Mouse (Mus musculus): ENCODE measurements around the gene Olfr282. TPM values are rescaled to one million over a fixed set of nuclear protein-coding genes. Genes with fewer than 3 reads are reported as not detected.
A peak's percentile ranks its signal among the peaks of the same experiment; 100 is the strongest.

Olfr282 gene
- polyA plus RNA-seq, 1 experiment, result not detected

- 56% methylated on average over 5 of the region's 5 CpGs for WGBS
- no peaks in the 10 kb centered on the region for H3K27me3 ChIP-seq (ENCODE audit: control insufficient read depth, insufficient read depth, low read length)
- no peak for TF ChIP-seq POLR2A (IDR thresholded peaks at IDR 0.05; ENCODE audit: borderline replicate concordance, insufficient read depth, low read length)
- no peak for TF ChIP-seq CTCF (IDR thresholded peaks at IDR 0.05; ENCODE audit: borderline replicate concordance, insufficient read depth, low read depth, low read length)
- H3K4me3 ChIP-seq (replicated peaks; ENCODE audit: insufficient read depth, low read depth, low read length), result no peak overlapping the region
- no peak overlapping the region for H3K27ac ChIP-seq (ENCODE audit: insufficient read depth, low read length)
- H3K4me1 ChIP-seq (ENCODE audit: control insufficient read depth, insufficient read depth, low read length), result no peaks in the 10 kb centered on the region
- peak in 1 of 2 experiments; percentile 3 for DNase-seq
Observed at GRCm38 (mm10) chr15:98476281-98476680, 45.3 kb downstream of the Olfr282 start.

- Histone ChIP-seq H3K4me3 (replicated peaks; ENCODE audit: insufficient read depth, low read depth, low read length) (no peak overlapping the region), H3K4me1 (ENCODE audit: control insufficient read depth, insufficient read depth, low read length) (no peaks in the 10 kb centered on the region), H3K27me3 (ENCODE audit: control insufficient read depth, insufficient read depth, low read length) (no peaks in the 10 kb centered on the region), H3K27ac (ENCODE audit: insufficient read depth, low read length) (no peak overlapping the region)
- TF ChIP-seq CTCF (IDR thresholded peaks at IDR 0.05; ENCODE audit: borderline replicate concordance, insufficient read depth, low read depth, low read length) (no peak), POLR2A (IDR thresholded peaks at IDR 0.05; ENCODE audit: borderline replicate concordance, insufficient read depth, low read length) (no peak)
- 76% methylated on average over 7 of the region's 7 CpGs for WGBS
- DNase-seq, result no peak
Observed at GRCm38 (mm10) chr15:98479568-98480102, 48.6 kb downstream of the Olfr282 start.

GRCm38 (mm10) chr15:98482701-98483100 is 51.7 kb downstream of the Olfr282 start, which contains the start of gene Lalba:
Lalba (minus strand) TSS chr15:98482721.
- 17% methylated on average over 3 of the region's 3 CpGs for WGBS

GRCm38 (mm10) chr15:98483907-98484886 is 53.2 kb downstream of the Olfr282 start:
- no peak overlapping the region for H3K4me3 ChIP-seq (replicated peaks; ENCODE audit: insufficient read depth, low read depth, low read length)
- WGBS, result 73% methylated on average over 18 of the region's 18 CpGs
- no peaks in the 10 kb centered on the region for H3K4me1 ChIP-seq (ENCODE audit: control insufficient read depth, insufficient read depth, low read length)
- TF ChIP-seq CTCF (IDR thresholded peaks at IDR 0.05; ENCODE audit: borderline replicate concordance, insufficient read depth, low read depth, low read length) (no peak), POLR2A (IDR thresholded peaks at IDR 0.05; ENCODE audit: borderline replicate concordance, insufficient read depth, low read length) (no peak)
- H3K27me3 ChIP-seq (ENCODE audit: control insufficient read depth, insufficient read depth, low read length), result no peaks in the 10 kb centered on the region
- DNase-seq, result no peak
- no peak overlapping the region for H3K27ac ChIP-seq (ENCODE audit: insufficient read depth, low read length)

More at GRCm38 (mm10) chr15:98482701-98483100, 51.7 kb downstream of the Olfr282 start, which contains the start of gene Lalba:
- no peak within 1 kb of the TSS for H3K27ac ChIP-seq (ENCODE audit: insufficient read depth, low read length)
- TF ChIP-seq POLR2A (IDR thresholded peaks at IDR 0.05; ENCODE audit: borderline replicate concordance, insufficient read depth, low read length) (no peak), CTCF (IDR thresholded peaks at IDR 0.05; ENCODE audit: borderline replicate concordance, insufficient read depth, low read depth, low read length) (no peak)
- no peaks in the 10 kb centered on the region for H3K27me3 ChIP-seq (ENCODE audit: control insufficient read depth, insufficient read depth, low read length)
- H3K4me3 ChIP-seq (replicated peaks; ENCODE audit: insufficient read depth, low read depth, low read length), result no peak within 1 kb of the TSS
- no peak for DNase-seq
- no peaks in the 10 kb centered on the region for H3K4me1 ChIP-seq (ENCODE audit: control insufficient read depth, insufficient read depth, low read length)

GRCm38 (mm10) chr15:98486433-98487021 is 55.5 kb downstream of the Olfr282 start:
- 95% methylated on average over 8 of the region's 8 CpGs for WGBS

More at GRCm38 (mm10) chr15:98486433-98487021, 55.5 kb downstream of the Olfr282 start:
- Histone ChIP-seq H3K4me3 (replicated peaks; ENCODE audit: insufficient read depth, low read depth, low read length) (no peak overlapping the region), H3K4me1 (ENCODE audit: control insufficient read depth, insufficient read depth, low read length) (no peaks in the 10 kb centered on the region), H3K27ac (ENCODE audit: insufficient read depth, low read length) (no peak overlapping the region), H3K27me3 (ENCODE audit: control insufficient read depth, insufficient read depth, low read length) (no peaks in the 10 kb centered on the region)
- no peak for TF ChIP-seq POLR2A (IDR thresholded peaks at IDR 0.05; ENCODE audit: borderline replicate concordance, insufficient read depth, low read length)
- TF ChIP-seq CTCF (IDR thresholded peaks at IDR 0.05; ENCODE audit: borderline replicate concordance, insufficient read depth, low read depth, low read length), result no peak
- DNase-seq, result no peak

Other genes starting within 250 kb of the Olfr282 start
- 0.38 and 0.44 TPM in 2 replicates for gene Olfr288, start 235.7 kb upstream of the Olfr282 start, polyA plus RNA-seq (2012; rRNA removed)
- gene Gm44579, start 210.2 kb upstream of the Olfr282 start, polyA plus RNA-seq (2012; rRNA removed), result not detected in 2 replicates
- 15.4 and 18.5 TPM in 2 replicates for gene Olfr287, start 210.2 kb upstream of the Olfr282 start, polyA plus RNA-seq (2012; rRNA removed)
- gene Olfr286, start 196.8 kb upstream of the Olfr282 start, polyA plus RNA-seq (2012; rRNA removed), result not detected in 2 replicates
- gene H1fnt, start 173.9 kb upstream of the Olfr282 start, polyA plus RNA-seq (2012; rRNA removed), result not detected in 2 replicates
- gene Zfp641, start 135.1 kb upstream of the Olfr282 start, polyA plus RNA-seq (2012; rRNA removed), result 10.1 and 11.0 TPM in 2 replicates
- gene Olfr285, start 113.9 kb upstream of the Olfr282 start, polyA plus RNA-seq (2012; rRNA removed), result not detected in 2 replicates
- gene Olfr284, start 90.2 kb upstream of the Olfr282 start, polyA plus RNA-seq (2012; rRNA removed), result not detected in 2 replicates
- gene Olfr283, start 50.3 kb upstream of the Olfr282 start, polyA plus RNA-seq (2012; rRNA removed), result not detected in 2 replicates
- not detected in 2 replicates for gene Olfr281, start 21.4 kb downstream of the Olfr282 start, polyA plus RNA-seq (2012; rRNA removed)
- gene OR5BS1P, start 38.7 kb downstream of the Olfr282 start, polyA plus RNA-seq (2012; rRNA removed), result not detected in 2 replicates
- gene Lalba, start 51.5 kb downstream of the Olfr282 start, polyA plus RNA-seq (2012; rRNA removed), result 0.34 TPM in 1 of 2 replicates, not detected in the other
- 0.03 and 0.05 TPM in 2 replicates for gene Olfr279, start 61.2 kb downstream of the Olfr282 start, polyA plus RNA-seq (2012; rRNA removed)
- gene Kansl2, start 103.0 kb downstream of the Olfr282 start, polyA plus RNA-seq (2012; rRNA removed), result 60.7 and 62.4 TPM in 2 replicates
- gene Ccnt1, start 139.7 kb downstream of the Olfr282 start, polyA plus RNA-seq (2012; rRNA removed), result 24.1 and 24.2 TPM in 2 replicates
- gene 4930415O20Rik, start 139.8 kb downstream of the Olfr282 start, polyA plus RNA-seq (2012; rRNA removed), result not detected in 2 replicates
- 31.1 and 31.3 TPM in 2 replicates for gene Adcy6, start 178.9 kb downstream of the Olfr282 start, polyA plus RNA-seq (2012; rRNA removed)
- gene Cacnb3, start 199.6 kb downstream of the Olfr282 start, polyA plus RNA-seq (2012; rRNA removed), result 65.4 and 69.7 TPM in 2 replicates
- gene Ddx23, start 231.7 kb downstream of the Olfr282 start, polyA plus RNA-seq (2012; rRNA removed), result 69.4 and 71.7 TPM in 2 replicates
- 42.4 and 47.4 TPM in 2 replicates for gene Rnd1, start 246.2 kb downstream of the Olfr282 start, polyA plus RNA-seq (2012; rRNA removed)